In the genomic region with DNA sequence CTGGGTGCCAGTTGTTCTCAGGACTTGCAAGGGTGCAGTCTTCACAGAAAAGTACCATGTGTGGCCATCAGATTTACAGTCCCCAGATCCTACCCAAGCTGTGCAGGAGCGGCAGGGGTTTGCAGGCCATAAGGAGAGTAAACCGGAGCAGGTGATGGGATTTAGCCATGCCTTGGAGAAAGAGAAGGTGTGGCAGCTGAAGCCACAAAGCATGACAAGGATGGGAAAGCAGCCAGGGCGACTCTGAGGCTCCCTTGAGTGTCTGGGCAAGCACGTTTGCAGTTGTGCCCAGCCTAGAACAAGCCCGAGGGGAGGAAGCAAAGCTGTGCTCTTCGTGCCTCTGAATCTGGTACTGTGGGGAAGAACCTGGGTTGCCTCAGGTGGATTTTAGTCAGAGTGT, we compare ENCODE assay signal across 17 mouse cellular contexts. TPM values are rescaled to one million over a fixed set of nuclear protein-coding genes. Genes with fewer than 3 reads are reported as not detected.
DNase-seq lines count a peak whose midpoint lies in the region; ATAC-seq and TF ChIP-seq lines count a peak whose summit lies in the region.
"Had no signal": no experiment of that assay in that cellular context is flagged by ENCODE, and none has a peak within 500 bp of the region (broad histone marks: within the 10 kb centered on the region; RNA-seq: fewer than 3 reads in every experiment).

No protein-coding gene starts in this region.

- peak; percentile 58 for DNase-seq in adrenal gland, postnatal 14 days
- DNase-seq in adrenal gland, postnatal 4 days (ENCODE audit: low spot score in 2 of 2) = no peak
- DNase-seq in hindbrain, postnatal 0 days (ENCODE audit: low spot score) = peak; percentile 60
- no peak for DNase-seq in hindbrain, embryonic 11.5 days (ENCODE audit: low spot score)
- peak; percentile 48 for DNase-seq in midbrain, postnatal 0 days (ENCODE audit: low spot score)
- no peak for DNase-seq in gastrocnemius, postnatal 14 days
- DNase-seq: gastrocnemius, postnatal 25 days; heart, postnatal 36 days; thymus, postnatal 4 days had no signal

- H3ac ChIP-seq in myocyte (ENCODE audit: control insufficient read depth, insufficient read length) = no peak overlapping the region

- no peak for TF ChIP-seq CTCF in hindbrain, postnatal 0 days (IDR thresholded peaks at IDR 0.05; ENCODE audit: low read depth)
- TF ChIP-seq CTCF in midbrain, postnatal 0 days (IDR thresholded peaks at IDR 0.05) = no peak

- no peak overlapping the region for H3K4me2 ChIP-seq in hindbrain, postnatal 0 days (ENCODE audit: low read depth, low read length)
- no peak overlapping the region for H3K4me2 ChIP-seq in hindbrain, embryonic 11.5 days (replicated peaks; ENCODE audit: low read depth, low read length)
- no peak overlapping the region for H3K4me2 ChIP-seq in midbrain, postnatal 0 days (ENCODE audit: low read depth, low read length, poor library complexity, severe bottlenecking)
- H3K4me2 ChIP-seq in midbrain, embryonic 13.5 days (replicated peaks) = no peak overlapping the region
- no peak overlapping the region for H3K4me2 ChIP-seq in myocyte (ENCODE audit: low read depth)
- H3K4me2 ChIP-seq: embryonic facial prominence, embryonic 13.5 days; heart, embryonic 12.5 days; liver, embryonic 11.5 days had no signal

- H3K4me3 ChIP-seq in hindbrain, postnatal 0 days (ENCODE audit: low read length) = no peak overlapping the region
- no peak overlapping the region for H3K4me3 ChIP-seq in hindbrain, embryonic 11.5 days (ENCODE audit: low read depth, low read length)
- H3K4me3 ChIP-seq in midbrain, postnatal 0 days (ENCODE audit: low read depth, low read length) = no peak overlapping the region
- no peak overlapping the region for H3K4me3 ChIP-seq in midbrain, embryonic 13.5 days (replicated peaks)
- H3K4me3 ChIP-seq in myocyte = no peak overlapping the region
- H3K4me3 ChIP-seq: embryonic facial prominence, embryonic 13.5 days; forebrain, embryonic 10.5 days; heart, embryonic 12.5 days; midbrain, embryonic 10.5 days had no signal

- TF ChIP-seq POLR2A in myocyte (IDR thresholded peaks at IDR 0.05; ENCODE audit: insufficient read length, low read depth) = no peak

- H3K36me3 ChIP-seq in hindbrain, postnatal 0 days (ENCODE audit: insufficient read depth, low read length) = no peaks in the 10 kb centered on the region
- no peaks in the 10 kb centered on the region for H3K36me3 ChIP-seq in hindbrain, embryonic 11.5 days (ENCODE audit: control insufficient read depth, insufficient read depth, low read length)
- H3K36me3 ChIP-seq in midbrain, postnatal 0 days (ENCODE audit: insufficient read depth, low read length) = no peaks in the 10 kb centered on the region
- H3K36me3 ChIP-seq in midbrain, embryonic 13.5 days = no peaks in the 10 kb centered on the region
- H3K36me3 ChIP-seq in myocyte (ENCODE audit: control insufficient read depth, insufficient read depth) = no peaks in the 10 kb centered on the region
- H3K36me3 ChIP-seq: embryonic facial prominence, embryonic 13.5 days; forebrain, embryonic 10.5 days; heart, embryonic 12.5 days; midbrain, embryonic 10.5 days had no signal

- no peaks in the 10 kb centered on the region for H3K4me1 ChIP-seq in hindbrain, postnatal 0 days (ENCODE audit: insufficient read depth, low read length)
- H3K4me1 ChIP-seq in hindbrain, embryonic 11.5 days (replicated peaks; ENCODE audit: control insufficient read depth, insufficient read depth, low read length) = peaks cover 5% of the 10 kb centered on the region; the same call in 1 of the 2 replicates
- no peaks in the 10 kb centered on the region for H3K4me1 ChIP-seq in midbrain, postnatal 0 days (ENCODE audit: insufficient read depth, low read length)
- peaks cover 12% of the 10 kb centered on the region; the same call in 1 of the 2 replicates for H3K4me1 ChIP-seq in midbrain, embryonic 13.5 days (replicated peaks)

- H3K9ac ChIP-seq in hindbrain, postnatal 0 days (replicated peaks; ENCODE audit: low read length) = no peak overlapping the region
- no peak overlapping the region for H3K9ac ChIP-seq in hindbrain, embryonic 11.5 days (ENCODE audit: low read depth, low read length)
- no peak overlapping the region for H3K9ac ChIP-seq in midbrain, postnatal 0 days (replicated peaks; ENCODE audit: low read length, poor library complexity, severe bottlenecking)
- no peak overlapping the region for H3K9ac ChIP-seq in midbrain, embryonic 13.5 days (replicated peaks)
- H3K9ac ChIP-seq: embryonic facial prominence, embryonic 13.5 days; heart, embryonic 12.5 days had no signal

- peak; percentile 41; the same call in 1 of the 2 replicates for ATAC-seq in hindbrain, postnatal 0 days
- no peak for ATAC-seq in hindbrain, embryonic 11.5 days (ENCODE audit: low FRiP score)
- no peak for ATAC-seq in midbrain, postnatal 0 days (ENCODE audit: low FRiP score)
- ATAC-seq in midbrain, embryonic 13.5 days = no peak

- WGBS in hindbrain, postnatal 0 days = 54% methylated on average over 6 of the region's 6 CpGs
- WGBS in hindbrain, embryonic 11.5 days = 72% methylated on average over 6 of the region's 6 CpGs
- WGBS in midbrain, postnatal 0 days = 65% methylated on average over 6 of the region's 6 CpGs
- WGBS in midbrain, embryonic 13.5 days = 64% methylated on average over 6 of the region's 6 CpGs

- H3K27me3 ChIP-seq in hindbrain, postnatal 0 days (ENCODE audit: insufficient read depth, low read length) = no peaks in the 10 kb centered on the region
- no peaks in the 10 kb centered on the region for H3K27me3 ChIP-seq in hindbrain, embryonic 11.5 days (ENCODE audit: control insufficient read depth, insufficient read depth, low read length)
- H3K27me3 ChIP-seq in midbrain, postnatal 0 days (ENCODE audit: insufficient read depth, low read length) = no peaks in the 10 kb centered on the region
- H3K27me3 ChIP-seq in midbrain, embryonic 13.5 days = 0 out of 2 replicates have a peak, but pooled peaks cover 4% of the 10 kb centered on the region
- H3K27me3 ChIP-seq in myocyte (ENCODE audit: control insufficient read depth, insufficient read depth, insufficient read length) = no peaks in the 10 kb centered on the region

- no peaks in the 10 kb centered on the region for H3K79me2 ChIP-seq in myocyte (ENCODE audit: control insufficient read depth, insufficient read depth)

- no peaks in the 10 kb centered on the region for H3K9me3 ChIP-seq in hindbrain, postnatal 0 days (ENCODE audit: low read length)
- H3K9me3 ChIP-seq in hindbrain, embryonic 11.5 days (ENCODE audit: control insufficient read depth, low read length) = no peaks in the 10 kb centered on the region
- H3K9me3 ChIP-seq in midbrain, postnatal 0 days (ENCODE audit: low read length) = no peaks in the 10 kb centered on the region
- no peaks in the 10 kb centered on the region for H3K9me3 ChIP-seq in midbrain, embryonic 13.5 days
- H3K9me3 ChIP-seq: embryonic facial prominence, embryonic 13.5 days; forebrain, embryonic 10.5 days; heart, embryonic 12.5 days; midbrain, embryonic 10.5 days had no signal

- no peak overlapping the region for H3K27ac ChIP-seq in hindbrain, postnatal 0 days
- no peak overlapping the region for H3K27ac ChIP-seq in hindbrain, embryonic 11.5 days (ENCODE audit: low read depth, low read length)
- no peak overlapping the region for H3K27ac ChIP-seq in midbrain, postnatal 0 days (ENCODE audit: low read depth, low read length)
- no peak overlapping the region for H3K27ac ChIP-seq in midbrain, embryonic 13.5 days
- H3K27ac ChIP-seq: embryonic facial prominence, embryonic 13.5 days had no signal

- intact Hi-C loops in gastrocnemius, postnatal 14 days (cut with DNase I; ENCODE audit: low total_unique reads) = no loop called here

TF ChIP-seq in myocyte, 11 proteins besides CTCF, POLR2A, EP300 and RAD21:
- TF ChIP-seq SRF (IDR thresholded peaks at IDR 0.05; ENCODE audit: control insufficient read depth, insufficient read length, low read depth) = no peak
- no peak for TF ChIP-seq REST (IDR thresholded peaks at IDR 0.05; ENCODE audit: insufficient read depth, insufficient read length)
- peak in 2 of 3 experiments; percentile 17 to 76 for TF ChIP-seq MYOG (IDR thresholded peaks at IDR 0.05; ENCODE audit: control insufficient read depth in 1 of 3, insufficient read depth in 1 of 3, insufficient read length in 2 of 3, low read depth in 2 of 3)
- TF ChIP-seq E2F4 (IDR thresholded peaks at IDR 0.05; ENCODE audit: insufficient read depth) = no peak
- no peak for TF ChIP-seq TCF3 (IDR thresholded peaks at IDR 0.05; ENCODE audit: insufficient read length, low read depth)
- peak; percentile 23 to 83 (median 70) for TF ChIP-seq MYOD1 (IDR thresholded peaks at IDR 0.05; ENCODE audit: control insufficient read depth in 1 of 3, insufficient read length in 2 of 3, low read depth in 2 of 3)
- TF ChIP-seq POLR2AphosphoS2 (IDR thresholded peaks at IDR 0.05; ENCODE audit: insufficient read length, low read depth) = no peak

RNA-seq across cellular contexts. Expression of a gene that starts 17.5 kb away (rescaled TPM):
- 32.3 and 34.2 TPM in 2 replicates for total RNA-seq in adrenal gland, postnatal 14 days (2021)
- total RNA-seq in adrenal gland, postnatal 4 days (2021) = 10 to 100 TPM; 43.2 to 44.1 TPM
- total RNA-seq in hindbrain, postnatal 0 days (2014; rRNA removed) = 7.1 and 11.0 TPM in 2 replicates
- 4.2 and 4.3 TPM in 2 replicates for polyA plus RNA-seq in hindbrain, postnatal 0 days (2015; fragmentation: Nextera tagmentation; extraction: Ambion mirVana)
- 34.2 and 34.8 TPM in 2 replicates for polyA plus RNA-seq in hindbrain, embryonic 11.5 days (2014; fragmentation: Nextera tagmentation; extraction: Ambion mirVana)
- total RNA-seq in midbrain, postnatal 0 days (2014; rRNA removed) = 8.9 and 9.3 TPM in 2 replicates
- polyA plus RNA-seq in midbrain, postnatal 0 days (2015; fragmentation: Nextera tagmentation; extraction: Ambion mirVana) = 4.1 and 4.7 TPM in 2 replicates
- polyA plus RNA-seq in midbrain, embryonic 13.5 days (2015; fragmentation: Nextera tagmentation; extraction: Ambion mirVana) = 16.0 and 18.5 TPM in 2 replicates
- polyA plus RNA-seq in myocyte (2012; fragmentation: generic; extraction: Trizol) = 25.7 TPM
- total RNA-seq in gastrocnemius, postnatal 14 days (2021) = 1 to 10 TPM; 4.5 to 5.2 TPM

RNA-seq across cellular contexts. Expression of a gene that starts 45.8 kb away (rescaled TPM):
- 0.37 and 0.98 TPM in 2 replicates for total RNA-seq in adrenal gland, postnatal 14 days (2021)
- 1 to 10 TPM in 1 of 2 experiments, under 1 TPM in 1; 0.37 to 2.9 TPM for total RNA-seq in adrenal gland, postnatal 4 days (2021)
- 0.05 and 0.14 TPM in 2 replicates for total RNA-seq in hindbrain, postnatal 0 days (2014; rRNA removed)
- polyA plus RNA-seq in hindbrain, postnatal 0 days (2015; fragmentation: Nextera tagmentation; extraction: Ambion mirVana) = 0.34 and 0.51 TPM in 2 replicates
- polyA plus RNA-seq in hindbrain, embryonic 11.5 days (2014; fragmentation: Nextera tagmentation; extraction: Ambion mirVana) = not detected in 2 replicates
- total RNA-seq in midbrain, postnatal 0 days (2014; rRNA removed) = 0.33 and 0.49 TPM in 2 replicates
- 0.53 and 0.79 TPM in 2 replicates for polyA plus RNA-seq in midbrain, postnatal 0 days (2015; fragmentation: Nextera tagmentation; extraction: Ambion mirVana)
- polyA plus RNA-seq in midbrain, embryonic 13.5 days (2015; fragmentation: Nextera tagmentation; extraction: Ambion mirVana) = 0.06 and 0.09 TPM in 2 replicates
- 0.44 TPM for polyA plus RNA-seq in myocyte (2012; fragmentation: generic; extraction: Trizol)
- total RNA-seq in gastrocnemius, postnatal 14 days (2021) = under 1 TPM in 1 of 2 experiments, not detected in 1; 0.12 TPM
- total RNA-seq: heart, postnatal 36 days had no signal
- polyA plus RNA-seq: embryonic facial prominence, embryonic 13.5 days; heart, embryonic 12.5 days; lung, embryonic 16.5 days had no signal

Comparison
In these comparisons a context has a peak if more than half of its experiments do, and no peak if none do; other contexts are left out.
1. DNase-seq: peak in adrenal gland, postnatal 14 days (single experiment), hindbrain, postnatal 0 days (single experiment) and midbrain, postnatal 0 days (single experiment); none in adrenal gland, postnatal 4 days (0 of 2), hindbrain, embryonic 11.5 days (single experiment) and gastrocnemius, postnatal 14 days (single experiment).